Mouse (Mus musculus): ENCODE measurements around the gene Kat8. TPM values are rescaled to one million over a fixed set of nuclear protein-coding genes. Genes with fewer than 3 reads are reported as not detected.

Kat8 gene
- polyA plus RNA-seq, 1 experiment: 8.3 TPM

GRCm38 (mm10) chr7:127922451-127923275, 10.3 kb downstream of the Kat8 start:
- Histone ChIP-seq H3K27me3 (ENCODE audit: control insufficient read depth, insufficient read depth, low read length) (no peaks in the 10 kb centered on the region), H3K4me1 (ENCODE audit: control insufficient read depth, insufficient read depth, insufficient read length, low read length) (peaks cover 42% of the 10 kb centered on the region), H3K36me3 (ENCODE audit: control insufficient read depth, insufficient read depth, low read length) (peaks cover 15% of the 10 kb centered on the region), H3K4me3 (ENCODE audit: low read depth, low read length) (no peak overlapping the region), H3K27ac (ENCODE audit: insufficient read depth, low read depth, low read length) (peak overlapping the region; percentile 84)
- TF ChIP-seq POLR2A (IDR thresholded peaks at IDR 0.05; ENCODE audit: low read depth, low read length) (no peak), CTCF (IDR thresholded peaks at IDR 0.05; ENCODE audit: extremely low read depth, insufficient read length, insufficient replicate concordance, low read depth, low read length) (no peak)
- 31% methylated on average over 6 of the region's 6 CpGs for WGBS

- WGBS: 63% methylated on average over 5 of the region's 5 CpGs
- TF ChIP-seq CTCF (IDR thresholded peaks at IDR 0.05; ENCODE audit: extremely low read depth, insufficient read length, insufficient replicate concordance, low read depth, low read length) (no peak), POLR2A (IDR thresholded peaks at IDR 0.05; ENCODE audit: low read depth, low read length) (no peak)
- Histone ChIP-seq H3K36me3 (ENCODE audit: control insufficient read depth, insufficient read depth, low read length) (peaks cover 15% of the 10 kb centered on the region), H3K4me1 (ENCODE audit: control insufficient read depth, insufficient read depth, insufficient read length, low read length) (peaks cover 44% of the 10 kb centered on the region), H3K27ac (ENCODE audit: insufficient read depth, low read depth, low read length) (no peak overlapping the region), H3K27me3 (ENCODE audit: control insufficient read depth, insufficient read depth, low read length) (no peaks in the 10 kb centered on the region), H3K4me3 (ENCODE audit: low read depth, low read length) (no peak overlapping the region)
These were observed 11.4 kb downstream of the Kat8 start for GRCm38 (mm10) chr7:127923714-127924113.

DNA sequence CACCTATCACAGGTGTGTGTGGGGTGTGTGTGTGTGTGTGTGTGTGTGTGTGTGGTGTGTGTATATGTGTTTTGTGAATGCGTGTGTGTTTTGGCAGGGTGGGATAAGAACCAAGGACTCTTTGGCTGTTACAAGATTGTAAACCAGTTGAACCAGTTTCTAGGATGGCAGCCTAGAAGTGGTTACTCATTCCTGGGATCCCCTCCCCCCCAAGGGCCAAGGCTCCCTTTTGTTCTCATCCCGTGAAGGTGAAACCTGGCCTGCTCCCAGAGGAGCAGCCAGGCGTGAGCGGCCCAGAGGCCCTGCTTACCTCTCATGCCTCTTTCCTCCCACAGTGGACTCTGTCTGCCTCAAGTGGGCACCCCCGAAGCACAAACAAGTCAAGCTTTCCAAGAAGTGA, 12.9 kb downstream of the Kat8 start:
- TF ChIP-seq POLR2A (IDR thresholded peaks at IDR 0.05; ENCODE audit: low read depth, low read length) (0 out of 2 replicates have a peak, but pooled peaks have one; percentile 26), CTCF (IDR thresholded peaks at IDR 0.05; ENCODE audit: extremely low read depth, insufficient read length, insufficient replicate concordance, low read depth, low read length) (no peak)
- WGBS: 33% methylated on average over 5 of the region's 5 CpGs
- H3K27ac ChIP-seq (ENCODE audit: insufficient read depth, low read depth, low read length): peak overlapping the region; percentile 48
- H3K4me3 ChIP-seq (ENCODE audit: low read depth, low read length): no peak overlapping the region
- H3K4me1 ChIP-seq (ENCODE audit: control insufficient read depth, insufficient read depth, insufficient read length, low read length): peaks cover 44% of the 10 kb centered on the region
- H3K36me3 ChIP-seq (ENCODE audit: control insufficient read depth, insufficient read depth, low read length): peaks cover 15% of the 10 kb centered on the region
- no peaks in the 10 kb centered on the region for H3K27me3 ChIP-seq (ENCODE audit: control insufficient read depth, insufficient read depth, low read length)

DNA sequence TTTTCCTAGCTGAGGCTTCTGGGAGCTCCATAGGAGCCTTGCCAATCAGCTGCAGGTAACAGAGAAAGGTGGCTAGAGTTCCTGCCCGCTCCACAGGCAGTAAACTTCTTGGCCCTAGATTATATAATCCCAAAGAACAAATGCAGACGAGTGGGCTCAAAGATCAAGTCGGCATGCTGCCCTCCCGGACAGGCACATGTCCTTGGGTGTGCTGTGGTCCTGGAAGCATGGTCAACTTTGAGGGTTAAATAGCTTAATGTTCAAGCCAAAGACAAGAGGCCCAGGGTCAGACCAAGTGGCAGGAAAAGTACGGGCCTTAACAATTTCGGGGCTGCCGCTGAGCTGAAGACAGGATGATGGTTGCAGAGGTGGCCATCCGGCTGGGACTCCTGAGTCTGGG, 13.8 kb downstream of the Kat8 start:
- TF ChIP-seq CTCF (IDR thresholded peaks at IDR 0.05; ENCODE audit: extremely low read depth, insufficient read length, insufficient replicate concordance, low read depth, low read length) (no peak), POLR2A (IDR thresholded peaks at IDR 0.05; ENCODE audit: low read depth, low read length) (no peak)
- Histone ChIP-seq H3K36me3 (ENCODE audit: control insufficient read depth, insufficient read depth, low read length) (peaks cover 15% of the 10 kb centered on the region), H3K4me3 (ENCODE audit: low read depth, low read length) (no peak overlapping the region), H3K27me3 (ENCODE audit: control insufficient read depth, insufficient read depth, low read length) (no peaks in the 10 kb centered on the region), H3K4me1 (ENCODE audit: control insufficient read depth, insufficient read depth, insufficient read length, low read length) (peaks cover 44% of the 10 kb centered on the region), H3K27ac (ENCODE audit: insufficient read depth, low read depth, low read length) (peak overlapping the region; percentile 48)
- 47% methylated on average over 8 of the region's 8 CpGs for WGBS

DNA sequence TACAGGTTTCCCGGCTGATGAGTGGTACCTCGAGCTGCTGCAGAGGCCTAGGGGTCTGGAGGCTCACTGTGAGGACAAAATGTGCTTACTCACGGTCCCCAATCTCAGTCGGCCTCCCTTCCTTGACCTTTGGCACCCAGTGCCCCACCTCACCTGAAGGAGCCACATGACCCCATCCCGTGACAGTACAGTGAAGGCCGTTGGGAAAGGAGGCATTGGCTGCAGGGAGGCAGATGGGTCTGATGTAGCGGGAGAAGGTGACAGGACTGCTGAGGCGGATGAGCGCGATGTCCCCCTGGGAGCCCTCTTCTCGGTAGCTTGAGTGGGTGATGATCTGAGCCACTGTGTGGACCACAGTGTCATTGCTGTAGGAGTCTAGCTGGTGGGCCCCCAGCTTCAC, 14.5 kb downstream of the Kat8 start:
- no peak for TF ChIP-seq CTCF (IDR thresholded peaks at IDR 0.05; ENCODE audit: extremely low read depth, insufficient read length, insufficient replicate concordance, low read depth, low read length)
- no peak for TF ChIP-seq POLR2A (IDR thresholded peaks at IDR 0.05; ENCODE audit: low read depth, low read length)
- WGBS: 53% methylated on average over 11 of the region's 11 CpGs
- Histone ChIP-seq H3K4me3 (ENCODE audit: low read depth, low read length) (peak overlapping the region; percentile 12; the same call in 1 of the 2 replicates), H3K36me3 (ENCODE audit: control insufficient read depth, insufficient read depth, low read length) (peaks cover 15% of the 10 kb centered on the region), H3K27me3 (ENCODE audit: control insufficient read depth, insufficient read depth, low read length) (no peaks in the 10 kb centered on the region), H3K27ac (ENCODE audit: insufficient read depth, low read depth, low read length) (peak overlapping the region; percentile 48), H3K4me1 (ENCODE audit: control insufficient read depth, insufficient read depth, insufficient read length, low read length) (peaks cover 51% of the 10 kb centered on the region)

DNA sequence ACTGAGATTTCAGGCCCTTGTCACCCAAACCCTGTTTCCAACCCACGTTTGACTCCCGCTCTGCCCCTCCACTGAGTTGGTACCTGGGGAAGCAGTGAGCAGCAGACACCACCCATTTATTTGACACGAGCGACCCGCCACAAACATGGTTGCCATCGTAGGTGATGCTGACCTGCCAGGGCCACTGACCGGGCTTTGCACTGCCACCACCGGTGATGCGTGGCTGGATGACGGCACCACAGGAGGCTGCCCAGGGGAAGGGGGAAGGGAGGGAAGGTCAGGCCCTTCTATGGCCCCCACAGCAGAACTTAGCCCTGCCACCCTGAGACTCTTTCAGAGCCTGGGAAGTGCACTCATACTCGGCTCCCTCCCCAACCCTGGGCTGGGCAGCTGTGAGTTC, 15.4 kb downstream of the Kat8 start:
- TF ChIP-seq POLR2A (IDR thresholded peaks at IDR 0.05; ENCODE audit: low read depth, low read length): no peak
- no peak for TF ChIP-seq CTCF (IDR thresholded peaks at IDR 0.05; ENCODE audit: extremely low read depth, insufficient read length, insufficient replicate concordance, low read depth, low read length)
- no peak overlapping the region for H3K4me3 ChIP-seq (ENCODE audit: low read depth, low read length)
- no peak overlapping the region for H3K27ac ChIP-seq (ENCODE audit: insufficient read depth, low read depth, low read length)
- peaks cover 15% of the 10 kb centered on the region for H3K36me3 ChIP-seq (ENCODE audit: control insufficient read depth, insufficient read depth, low read length)
- H3K4me1 ChIP-seq (ENCODE audit: control insufficient read depth, insufficient read depth, insufficient read length, low read length): peaks cover 44% of the 10 kb centered on the region
- no peaks in the 10 kb centered on the region for H3K27me3 ChIP-seq (ENCODE audit: control insufficient read depth, insufficient read depth, low read length)
- WGBS: 86% methylated on average over 11 of the region's 11 CpGs

- TF ChIP-seq POLR2A (IDR thresholded peaks at IDR 0.05; ENCODE audit: low read depth, low read length) (no peak), CTCF (IDR thresholded peaks at IDR 0.05; ENCODE audit: extremely low read depth, insufficient read length, insufficient replicate concordance, low read depth, low read length) (peak; percentile 23; the same call in 1 of the 2 replicates)
These were observed 16.3 kb downstream of the Kat8 start for GRCm38 (mm10) chr7:127928596-127928995.

More at GRCm38 (mm10) chr7:127928596-127928995, 16.3 kb downstream of the Kat8 start:
- 18% methylated on average over 5 of the region's 5 CpGs for WGBS
- no peaks in the 10 kb centered on the region for H3K27me3 ChIP-seq (ENCODE audit: control insufficient read depth, insufficient read depth, low read length)
- H3K27ac ChIP-seq (ENCODE audit: insufficient read depth, low read depth, low read length): peak overlapping the region; percentile 29
- H3K4me1 ChIP-seq (ENCODE audit: control insufficient read depth, insufficient read depth, insufficient read length, low read length): peaks cover 39% of the 10 kb centered on the region
- peaks cover 15% of the 10 kb centered on the region for H3K36me3 ChIP-seq (ENCODE audit: control insufficient read depth, insufficient read depth, low read length)
- H3K4me3 ChIP-seq (ENCODE audit: low read depth, low read length): peak overlapping the region; percentile 83
